Mouse (Mus musculus) ES-Bruce4 (cell line): Measurements from ENCODE around the gene Fgfr2.

Source experiments
- CTCF ChIP-seq: IDR thresholded peaks from one replicate; pipeline ENCODE4 v1.8.1; 2011; ENCODE audit warnings: low read depth, low read length
- EP300 ChIP-seq: IDR thresholded peaks from 2 replicates; pipeline ENCODE4 v1.6.1; 2011; ENCODE audit warnings: low read depth, low read length; ENCODE audit not compliant: insufficient read depth
- POLR2A ChIP-seq: IDR thresholded peaks from one replicate; pipeline ENCODE4 v1.8.1; 2011; ENCODE audit warnings: low read length; ENCODE audit not compliant: insufficient read depth

- TF ChIP-seq CTCF (no peak), POLR2A (no peak), EP300 (no peak)
Measured at GRCm38 (mm10) chr7:130773914-130774630, 2349.1 kb downstream of the Fgfr2 start, which contains the start of gene Btbd16.
